Mouse (Mus musculus) olfactory bulb, adult 2 months (tissue): ENCODE results near the gene Tmem210.

Experiments
- CTCF ChIP-seq: fragments of 200-500 bp; IDR thresholded peaks from 2 replicates; pipeline ENCODE4 v1.5.1; 2012; ENCODE audit warnings: low read depth, mild to moderate bottlenecking, low read length, moderate library complexity; ENCODE audit not compliant: insufficient read depth
- POLR2A ChIP-seq: fragments of 200-500 bp; IDR thresholded peaks from 2 replicates; pipeline ENCODE4 v1.6.1; 2012; ENCODE audit warnings: mild to moderate bottlenecking, low read depth, low read length, moderate library complexity; ENCODE audit not compliant: insufficient read depth

- TF ChIP-seq CTCF, result no peak
- TF ChIP-seq POLR2A, result 0 out of 2 replicates have a peak, but pooled peaks have one; percentile 29
Observed at GRCm38 (mm10) chr2:25288734-25289345, 895 bp downstream of the Tmem210 start.
